Mouse (Mus musculus) spleen, postnatal 10 days (tissue): ENCODE measurements at regions not wholly inside any gene's neighbourhood (a gene's known extent, or its start where the extent isn't known, plus 50 kb on each side); places are given as distances from the start of the nearest gene placed in this dataset.

Experiments used
- DNase-seq, 2 experiments: peaks; one replicate each; pipeline ENCODE4 v3.0.0; 2021 to 2022; ENCODE audit warnings: low spot score in 2 of 2

GRCm38 (mm10) chr3:61255232-61255631 lies 106.2 kb upstream of the Rap2b start:
- DNase-seq = no peak

- DNase-seq = no peak
These were observed 105.8 kb upstream of the Rap2b start for GRCm38 (mm10) chr3:61255643-61256042.

- DNase-seq = peak in 1 of 2 experiments; percentile 41
These were observed 92.7 kb upstream of the Rap2b start for GRCm38 (mm10) chr3:61268453-61269335.

- no peak for DNase-seq
These were observed 75.4 kb upstream of the Rap2b start for GRCm38 (mm10) chr3:61285924-61286520.

- DNase-seq = no peak
These were observed 73.2 kb upstream of the Rap2b start for GRCm38 (mm10) chr3:61288195-61288594.

GRCm38 (mm10) chr3:61294855-61295254 lies 66.6 kb upstream of the Rap2b start:
- DNase-seq = no peak

- no peak for DNase-seq
These were observed 64.1 kb upstream of the Rap2b start for GRCm38 (mm10) chr3:61297290-61297689.

GRCm38 (mm10) chr3:61302214-61302613 lies 59.2 kb upstream of the Rap2b start:
- DNase-seq = no peak

GRCm38 (mm10) chr3:61303485-61303884 lies 58.0 kb upstream of the Rap2b start:
- no peak for DNase-seq

GRCm38 (mm10) chr3:61306306-61306705 lies 55.1 kb upstream of the Rap2b start:
- DNase-seq = no peak

- no peak for DNase-seq
These were observed 52.7 kb upstream of the Rap2b start for GRCm38 (mm10) chr3:61308764-61309163.

- no peak for DNase-seq
These were observed 52.2 kb upstream of the Rap2b start for GRCm38 (mm10) chr3:61309197-61309596.
